Mouse (Mus musculus) cerebellum, adult 2 months (tissue): ENCODE measurements around the gene Btbd17. TPM values are rescaled to one million over a fixed set of nuclear protein-coding genes. Genes with fewer than 3 reads are reported as not detected.

ENCODE experiments used
- DNase-seq, 2 experiments: peaks; one replicate each; pipeline ENCODE4 v3.0.0; 2021
- H3K27ac ChIP-seq: fragments of 200-500 bp; 2 replicates; pipeline ENCODE4 v1.5.1; 2012; ENCODE audit warnings: low read length, control low read depth, inconsistent platforms; ENCODE audit not compliant: insufficient read depth
- H3K27me3 ChIP-seq: fragments of 200-500 bp; 2 replicates; pipeline ENCODE4 v1.6.1; 2012; ENCODE audit warnings: inconsistent platforms, mild to moderate bottlenecking, low read length, moderate library complexity; ENCODE audit not compliant: control insufficient read depth, insufficient read depth
- H3K4me1 ChIP-seq: fragments of 200-500 bp; 2 replicates; pipeline ENCODE4 v1.6.1; 2011; ENCODE audit warnings: low read length; ENCODE audit not compliant: control insufficient read depth, insufficient read depth
- H3K4me3 ChIP-seq: fragments of 200-500 bp; replicated peaks from 2 replicates; pipeline ENCODE3; 2011; ENCODE audit warnings: mild to moderate bottlenecking, low read depth, low read length, control low read depth; ENCODE audit not compliant: insufficient read depth
- CTCF ChIP-seq: fragments of 200-500 bp; IDR thresholded peaks from 2 replicates; pipeline ENCODE4 v1.5.1; 2011; ENCODE audit warnings: low read depth, mild to moderate bottlenecking, control low read depth, low read length, moderate library complexity, borderline replicate concordance; ENCODE audit not compliant: insufficient read depth
- POLR2A ChIP-seq: fragments of 200-500 bp; IDR thresholded peaks from 2 replicates; pipeline ENCODE4 v1.6.1; 2011; ENCODE audit warnings: low read length, control low read depth, borderline replicate concordance; ENCODE audit not compliant: insufficient read depth
- WGBS: fragments of 180-500 bp; shearing (Covaris S2); methylation state at CpG from one replicate; pipeline ENCODE4 v1.1.7; 2018; 5-methylcytosine and 5-hydroxymethylcytosine counted together
- polyA plus RNA-seq: library from polyadenylated mRNA; depleted of rRNA; stranded (reverse); fragments of >200 nt; gene quantifications from 2 replicates; pipeline ENCODE4 v1.2.3, GENCODE M21; 2012; rRNA removed

Gene Btbd17
- polyA plus RNA-seq = 78.3 and 81.3 TPM in 2 replicates

- H3K4me1 ChIP-seq = peaks cover 46% of the 10 kb centered on the region
- TF ChIP-seq POLR2A = no peak
- no peak for TF ChIP-seq CTCF
These were observed at the start of gene Btbd17 for GRCm38 (mm10) chr11:114795848-114796322. Gene Btbd17 (minus strand): TSS chr11:114795945.

GRCm38 (mm10) chr11:114844464-114845220 is 48.9 kb upstream of the Btbd17 start:
- 81% methylated on average over 7 of the region's 7 CpGs for WGBS
- no peak overlapping the region for H3K27ac ChIP-seq
- no peaks in the 10 kb centered on the region for H3K27me3 ChIP-seq
- peaks cover 14% of the 10 kb centered on the region for H3K4me1 ChIP-seq
- no peak for TF ChIP-seq POLR2A
- no peak for TF ChIP-seq CTCF
- no peak overlapping the region for H3K4me3 ChIP-seq
- DNase-seq = no peak

More at GRCm38 (mm10) chr11:114795848-114796322, at the start of gene Btbd17:
- H3K4me3 ChIP-seq = peak within 1 kb of the TSS; percentile 23
- 24% methylated on average over 4 of the region's 4 CpGs for WGBS
- peak in 1 of 2 experiments; percentile 67 for DNase-seq
- H3K27me3 ChIP-seq = no peaks in the 10 kb centered on the region
- peak within 1 kb of the TSS; percentile 77 for H3K27ac ChIP-seq

- 53% methylated on average over 8 of the region's 8 CpGs for WGBS
- no peak for DNase-seq
- no peak overlapping the region for H3K4me3 ChIP-seq
- no peaks in the 10 kb centered on the region for H3K27me3 ChIP-seq
- no peak overlapping the region for H3K27ac ChIP-seq
- TF ChIP-seq POLR2A (no peak), CTCF (no peak)
- peaks cover 7% of the 10 kb centered on the region for H3K4me1 ChIP-seq
These were observed 48.2 kb upstream of the Btbd17 start for GRCm38 (mm10) chr11:114843818-114844463.

GRCm38 (mm10) chr11:114833166-114833565 is 37.4 kb upstream of the Btbd17 start:
- Histone ChIP-seq H3K4me1 (peaks cover 15% of the 10 kb centered on the region; the same call in 1 of the 2 replicates), H3K27ac (no peak overlapping the region), H3K4me3 (no peak overlapping the region), H3K27me3 (no peaks in the 10 kb centered on the region)
- WGBS = 71% methylated on average over 5 of the region's 5 CpGs
- TF ChIP-seq POLR2A (no peak), CTCF (no peak)
- no peak for DNase-seq

- Histone ChIP-seq H3K4me1 (peaks cover 19% of the 10 kb centered on the region; the same call in 1 of the 2 replicates), H3K4me3 (peak overlapping the region; percentile 45), H3K27me3 (no peaks in the 10 kb centered on the region), H3K27ac (peak overlapping the region; percentile 95)
- TF ChIP-seq POLR2A (no peak), CTCF (no peak)
- WGBS = 10% methylated on average over 8 of the region's 8 CpGs
- DNase-seq = no peak
These were observed 34.7 kb upstream of the Btbd17 start for GRCm38 (mm10) chr11:114830433-114830773.

- TF ChIP-seq POLR2A (peak; percentile 34; the same call in 1 of the 2 replicates), CTCF (no peak)
- Histone ChIP-seq H3K4me3 (peak overlapping the region; percentile 45), H3K4me1 (peaks cover 19% of the 10 kb centered on the region; the same call in 1 of the 2 replicates), H3K27me3 (no peaks in the 10 kb centered on the region), H3K27ac (peak overlapping the region; percentile 95)
- DNase-seq = peak; percentile 94 to 96
- WGBS = 3% methylated on average over 24 of the region's 24 CpGs
These were observed 34.0 kb upstream of the Btbd17 start for GRCm38 (mm10) chr11:114829499-114830432.

GRCm38 (mm10) chr11:114826686-114827085 is 30.9 kb upstream of the Btbd17 start:
- no peak for DNase-seq
- WGBS = 73% methylated on average over 5 of the region's 5 CpGs
- no peak overlapping the region for H3K4me3 ChIP-seq
- no peak overlapping the region for H3K27ac ChIP-seq
- peaks cover 38% of the 10 kb centered on the region for H3K4me1 ChIP-seq
- TF ChIP-seq POLR2A = no peak
- no peak for TF ChIP-seq CTCF
- H3K27me3 ChIP-seq = no peaks in the 10 kb centered on the region

- peak overlapping the region; percentile 39 for H3K4me3 ChIP-seq
- H3K4me1 ChIP-seq = peaks cover 34% of the 10 kb centered on the region
- no peak for DNase-seq
- H3K27ac ChIP-seq = peak overlapping the region; percentile 88
- no peak for TF ChIP-seq POLR2A
- TF ChIP-seq CTCF = no peak
- no peaks in the 10 kb centered on the region for H3K27me3 ChIP-seq
- WGBS = 12% methylated on average over 11 of the region's 11 CpGs
These were observed 27.5 kb upstream of the Btbd17 start for GRCm38 (mm10) chr11:114823199-114823725.
